Mouse (Mus musculus) mesoderm, embryonic 11.5 days (tissue): ENCODE measurements at regions not wholly inside any gene's neighbourhood (a gene's known extent, or its start where the extent isn't known, plus 50 kb on each side); places are given as distances from the start of the nearest gene placed in this dataset.
"Not testable (repeated sequence)": the region's sequence is repeated elsewhere in the genome, so short reads cannot be mapped to it uniquely, and the experiment has no call there.

Experiments
- DNase-seq: peaks from one replicate; pipeline ENCODE4 v3.0.0-alpha.2; 2012; ENCODE audit warnings: low read depth, low spot score

DNA sequence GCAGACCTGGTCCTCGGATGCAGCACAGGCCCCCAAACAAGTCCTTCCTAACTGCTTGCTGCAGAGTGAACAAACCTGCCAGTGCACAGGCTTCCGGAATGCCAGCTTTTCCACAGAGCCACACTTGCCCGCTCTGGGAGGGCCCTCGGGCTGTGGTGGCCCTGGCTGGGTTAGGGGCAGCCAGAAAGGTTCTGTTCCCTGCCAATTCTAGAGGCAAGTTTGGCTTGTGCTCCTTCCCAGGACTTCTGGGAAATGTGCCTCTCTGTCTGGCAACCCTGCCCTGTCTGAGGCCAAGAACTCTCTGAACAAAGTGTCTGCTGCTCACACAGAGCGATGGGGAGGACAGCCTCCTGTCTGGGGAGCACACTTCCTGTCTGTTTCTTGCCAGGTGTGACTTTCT lies 66.4 kb downstream of the Xrcc2 start:
- DNase-seq: no peak

- DNase-seq: no peak
These were observed 67.5 kb downstream of the Xrcc2 start for GRCm38 (mm10) chr5:25638097-25638496.

DNA sequence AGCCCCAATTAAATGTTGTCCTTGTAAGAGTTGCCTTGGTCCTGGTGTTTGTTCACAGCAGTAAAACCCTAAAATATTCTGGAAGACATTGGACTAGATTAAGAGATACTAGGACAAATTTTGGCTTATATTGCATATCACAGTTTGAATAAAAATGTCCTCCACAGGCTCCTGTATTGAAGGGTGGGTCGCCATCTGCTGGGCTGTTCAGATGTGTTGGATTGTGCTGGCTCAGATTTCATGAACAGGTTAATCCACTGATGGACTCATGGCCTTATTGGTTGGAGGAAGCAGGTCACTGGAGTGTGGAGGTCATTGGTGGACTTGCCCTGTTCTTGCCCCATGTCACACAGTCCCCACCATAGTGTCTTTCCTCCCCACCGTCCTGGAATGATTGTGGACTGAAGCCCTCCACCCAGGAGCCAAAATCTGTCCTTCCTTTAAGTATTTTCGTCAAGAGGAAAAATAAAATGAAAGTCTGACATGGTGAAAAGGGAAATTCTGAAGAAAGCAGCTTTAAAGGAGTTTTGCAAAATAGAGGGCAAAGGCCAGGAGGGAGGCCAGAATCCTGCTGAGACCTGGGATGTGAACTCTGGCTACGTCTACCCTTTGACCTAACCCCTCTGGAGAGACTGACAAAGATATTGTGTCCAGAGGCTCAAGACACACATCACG lies 72.6 kb downstream of the Xrcc2 start:
- DNase-seq: no peak

- DNase-seq: no peak
These were observed 75.9 kb downstream of the Xrcc2 start for GRCm38 (mm10) chr5:25629731-25630130.

GRCm38 (mm10) chr5:25628504-25628903 lies 77.1 kb downstream of the Xrcc2 start:
- no peak for DNase-seq

GRCm38 (mm10) chr5:25627086-25627485 lies 78.5 kb downstream of the Xrcc2 start:
- no peak for DNase-seq

DNA sequence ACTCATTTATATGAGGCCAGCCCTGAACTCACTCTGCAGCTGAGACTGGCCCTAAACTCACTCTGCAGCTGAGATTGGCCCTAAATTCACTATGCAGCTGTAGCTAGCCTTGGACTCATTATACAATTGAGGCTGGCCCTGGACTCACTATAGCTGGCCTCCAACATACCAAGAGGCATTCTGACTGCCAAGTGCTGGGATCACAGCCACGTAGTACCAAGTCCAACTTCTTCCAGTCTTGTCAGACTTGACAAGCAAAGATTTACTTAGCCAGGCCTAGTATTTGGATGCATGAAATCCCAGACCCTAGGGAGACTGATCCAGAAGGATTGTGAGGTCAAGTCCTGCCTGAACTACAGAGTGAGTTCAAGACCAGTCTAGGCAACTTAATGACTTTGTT lies 81.6 kb downstream of the Xrcc2 start:
- no peak for DNase-seq

- DNase-seq: no peak
These were observed 85.8 kb downstream of the Xrcc2 start for GRCm38 (mm10) chr5:25619872-25620271.

DNA sequence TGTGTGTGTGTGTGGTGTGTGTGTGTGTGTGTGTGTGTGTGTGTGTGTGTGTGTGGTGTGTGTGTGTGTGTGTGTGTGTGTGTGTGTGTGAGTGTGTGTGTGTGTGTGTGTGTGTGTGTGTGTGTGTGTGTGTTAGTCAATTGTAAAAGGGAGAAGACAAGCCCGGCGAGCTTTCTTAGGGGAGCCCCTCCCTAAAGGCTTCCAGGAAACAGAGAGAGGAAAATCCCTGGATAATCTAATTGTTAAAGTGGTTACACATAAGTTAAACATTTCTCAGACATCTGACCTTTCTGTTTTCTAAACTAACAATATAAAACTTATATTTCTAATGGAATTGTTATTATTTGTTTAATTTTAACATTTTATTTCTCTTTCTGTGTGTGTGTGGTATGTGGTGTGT lies 86.3 kb downstream of the Xrcc2 start:
- not testable (repeated sequence) for DNase-seq

GRCm38 (mm10) chr5:25614659-25615061 lies 91.0 kb downstream of the Xrcc2 start:
- no peak for DNase-seq

DNA sequence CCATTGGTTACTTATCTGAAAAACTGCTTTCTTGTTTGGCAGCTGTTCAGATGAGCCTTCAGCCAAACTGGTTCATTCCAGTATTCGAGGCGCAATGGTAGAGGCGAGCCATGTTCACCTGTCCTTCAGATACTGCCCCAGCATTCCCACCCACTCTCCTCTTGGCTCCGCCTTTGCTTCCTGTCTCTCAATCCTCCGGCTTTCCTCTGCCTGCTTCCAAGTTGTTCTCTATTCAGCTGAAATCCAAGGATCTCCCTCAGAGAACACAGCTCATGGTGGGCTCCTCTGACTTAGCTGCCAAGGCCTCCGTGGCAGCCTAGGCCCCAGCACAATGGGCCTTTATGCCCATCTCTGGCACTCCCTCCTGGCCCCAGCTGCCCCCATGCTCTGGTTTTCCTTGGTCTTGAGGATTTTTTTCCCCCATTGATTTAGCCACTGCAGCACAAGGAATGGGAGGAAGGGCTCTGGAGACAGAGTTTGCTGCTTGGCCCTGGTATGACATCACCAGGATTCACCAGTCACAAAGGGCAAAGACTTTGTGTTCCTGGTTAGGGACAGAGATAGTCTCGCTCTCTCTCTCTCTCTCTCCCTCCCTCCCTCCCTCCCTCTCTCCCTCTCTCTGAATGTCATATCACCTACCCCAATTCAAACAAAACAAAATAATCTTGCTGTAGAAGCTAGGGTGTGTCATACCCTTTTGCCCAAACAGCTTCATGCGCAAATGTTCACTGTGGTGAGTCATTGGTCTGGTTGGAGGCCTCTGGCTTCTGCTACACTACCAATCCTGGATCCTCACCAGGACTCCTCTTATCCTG lies 91.6 kb downstream of the Xrcc2 start:
- DNase-seq: no peak

GRCm38 (mm10) chr5:25612036-25612705 lies 93.5 kb downstream of the Xrcc2 start:
- no peak for DNase-seq

GRCm38 (mm10) chr5:25609911-25610310 lies 94.0 kb downstream of the Cct8l1 start:
- DNase-seq: peak; percentile 37

GRCm38 (mm10) chr5:25602123-25602522 lies 86.3 kb downstream of the Cct8l1 start:
- DNase-seq: no peak

GRCm38 (mm10) chr5:25599363-25599762 lies 83.5 kb downstream of the Cct8l1 start:
- no peak for DNase-seq

GRCm38 (mm10) chr5:25597786-25598185 lies 81.9 kb downstream of the Cct8l1 start:
- DNase-seq: no peak

DNA sequence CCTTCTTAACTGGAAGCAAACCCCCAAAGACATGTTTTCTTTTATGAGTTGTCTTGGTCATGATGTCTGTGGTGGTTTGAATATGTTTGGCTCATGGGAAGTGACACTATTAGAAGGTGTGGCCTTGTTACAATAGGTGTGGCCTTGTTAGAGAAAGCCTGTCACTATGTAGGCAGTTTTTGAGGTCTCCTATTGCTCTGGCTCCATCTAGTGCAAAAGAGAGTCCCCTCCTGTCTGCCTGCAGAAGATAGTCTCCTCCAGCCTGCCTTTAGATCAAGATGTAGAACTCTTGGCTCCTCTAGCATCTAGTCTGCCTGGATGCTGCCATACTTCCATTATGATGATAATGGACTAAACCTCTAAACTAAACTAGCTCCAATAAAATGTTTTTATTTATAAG lies 75.8 kb downstream of the Cct8l1 start:
- DNase-seq: no peak
